ENCODE assay signal across 8 mouse cellular contexts in genomic region chr14:51913960-51914762, GRCm38 (mm10). TPM values are rescaled to one million over a fixed set of nuclear protein-coding genes. Genes with fewer than 3 reads are reported as not detected.
A peak's percentile ranks its signal among the peaks of the same experiment; 100 is the strongest.
DNase-seq lines count a peak whose midpoint lies in the region; ATAC-seq and TF ChIP-seq lines count a peak whose summit lies in the region.

Ndrg2 (minus strand) TSS chr14:51914158.

- DNase-seq in spleen, adult 2 months (ENCODE audit: low read depth in 1 of 2, low spot score in 2 of 2): peak in 1 of 2 experiments; percentile 10
- DNase-seq in spleen, adult 12 weeks (ENCODE audit: low spot score): no peak
- peak; percentile 85 for DNase-seq in heart, embryonic 10.5 days (ENCODE audit: low spot score)
- DNase-seq in kidney, adult 9 months: peak; percentile 65
- DNase-seq in spleen, postnatal 36 days (ENCODE audit: low spot score in 2 of 2): peak; percentile 17 to 29

- TF ChIP-seq CTCF in spleen, adult 2 months (IDR thresholded peaks at IDR 0.05; ENCODE audit: extremely low read depth, insufficient read depth, insufficient read length, insufficient replicate concordance): no peak

- TF ChIP-seq POLR2A in spleen, adult 2 months (IDR thresholded peaks at IDR 0.05; ENCODE audit: low read depth, low read length): no peak

- peak; percentile 81 for ATAC-seq in embryonic facial prominence, embryonic 15.5 days (ENCODE audit: insufficient number of reproducible peaks, low FRiP score, low TSS enrichment, low read depth)
- peak; percentile 67; the same call in 1 of the 2 replicates for ATAC-seq in limb, embryonic 12.5 days (ENCODE audit: insufficient number of reproducible peaks, insufficient read depth, low FRiP score, low TSS enrichment, low read depth)
- ATAC-seq in midbrain, embryonic 12.5 days (ENCODE audit: low FRiP score, low read depth): peak; percentile 72

- peak within 1 kb of the TSS; percentile 94 for H3K27ac ChIP-seq in spleen, adult 2 months (ENCODE audit: insufficient read depth, low read length)
- H3K27ac ChIP-seq in embryonic facial prominence, embryonic 15.5 days (replicated peaks): peak within 1 kb of the TSS; percentile 87
- H3K27ac ChIP-seq in heart, embryonic 10.5 days: peak within 1 kb of the TSS; percentile 90
- peak within 1 kb of the TSS; percentile 80 for H3K27ac ChIP-seq in limb, embryonic 12.5 days
- H3K27ac ChIP-seq in midbrain, embryonic 12.5 days (replicated peaks): no peak within 1 kb of the TSS

- peaks cover 3% of the 10 kb centered on the region for H3K4me1 ChIP-seq in spleen, adult 2 months (ENCODE audit: control insufficient read depth, insufficient read depth, insufficient read length)
- peaks cover 21% of the 10 kb centered on the region for H3K4me1 ChIP-seq in embryonic facial prominence, embryonic 15.5 days
- peaks cover 28% of the 10 kb centered on the region for H3K4me1 ChIP-seq in heart, embryonic 10.5 days
- H3K4me1 ChIP-seq in limb, embryonic 12.5 days (replicated peaks): peaks cover 19% of the 10 kb centered on the region
- H3K4me1 ChIP-seq in midbrain, embryonic 12.5 days: peaks cover 25% of the 10 kb centered on the region

- peak within 1 kb of the TSS; percentile 28 for H3K9ac ChIP-seq in embryonic facial prominence, embryonic 15.5 days
- peak within 1 kb of the TSS; percentile 72 for H3K9ac ChIP-seq in limb, embryonic 12.5 days (replicated peaks)
- H3K9ac ChIP-seq in midbrain, embryonic 12.5 days (replicated peaks): peak within 1 kb of the TSS; percentile 60

- peak within 1 kb of the TSS; percentile 66 for H3K4me3 ChIP-seq in spleen, adult 2 months (ENCODE audit: extremely low read depth, insufficient read depth, insufficient read length)
- H3K4me3 ChIP-seq in embryonic facial prominence, embryonic 15.5 days (replicated peaks): peak within 1 kb of the TSS; percentile 57
- H3K4me3 ChIP-seq in heart, embryonic 10.5 days: peak within 1 kb of the TSS; percentile 77
- H3K4me3 ChIP-seq in limb, embryonic 12.5 days (replicated peaks): peak within 1 kb of the TSS; percentile 64
- H3K4me3 ChIP-seq in midbrain, embryonic 12.5 days: peak within 1 kb of the TSS; percentile 63

- H3K27me3 ChIP-seq in spleen, adult 2 months (ENCODE audit: control insufficient read depth, insufficient read depth, low read length): peaks cover 12% of the 10 kb centered on the region
- H3K27me3 ChIP-seq in embryonic facial prominence, embryonic 15.5 days: no peaks in the 10 kb centered on the region
- peaks cover 8% of the 10 kb centered on the region; the same call in 1 of the 2 replicates for H3K27me3 ChIP-seq in heart, embryonic 10.5 days (ENCODE audit: insufficient read depth, poor library complexity, severe bottlenecking)
- peaks cover 16% of the 10 kb centered on the region for H3K27me3 ChIP-seq in limb, embryonic 12.5 days
- peaks cover 44% of the 10 kb centered on the region for H3K27me3 ChIP-seq in midbrain, embryonic 12.5 days

- no peaks in the 10 kb centered on the region for H3K36me3 ChIP-seq in spleen, adult 2 months (ENCODE audit: control insufficient read depth, insufficient read depth, low read length)
- H3K36me3 ChIP-seq in embryonic facial prominence, embryonic 15.5 days: peaks cover 9% of the 10 kb centered on the region; the same call in 1 of the 2 replicates
- H3K36me3 ChIP-seq in heart, embryonic 10.5 days: peaks cover 21% of the 10 kb centered on the region
- no peaks in the 10 kb centered on the region for H3K36me3 ChIP-seq in limb, embryonic 12.5 days
- no peaks in the 10 kb centered on the region for H3K36me3 ChIP-seq in midbrain, embryonic 12.5 days

- 11% methylated on average over 23 of the region's 23 CpGs for WGBS in spleen, adult 2 months
- 3% methylated on average over 23 of the region's 23 CpGs for WGBS in embryonic facial prominence, embryonic 15.5 days
- 2% methylated on average over 21 of the region's 23 CpGs for WGBS in heart, embryonic 10.5 days
- WGBS in limb, embryonic 12.5 days: 3% methylated on average over 22 of the region's 23 CpGs
- 3% methylated on average over 21 of the region's 23 CpGs for WGBS in midbrain, embryonic 12.5 days

- H3K4me2 ChIP-seq in embryonic facial prominence, embryonic 15.5 days (replicated peaks): peak within 1 kb of the TSS; percentile 94
- peak within 1 kb of the TSS; percentile 98 for H3K4me2 ChIP-seq in limb, embryonic 12.5 days
- peak within 1 kb of the TSS; percentile 100 for H3K4me2 ChIP-seq in midbrain, embryonic 12.5 days (replicated peaks)

- no peaks in the 10 kb centered on the region for H3K9me3 ChIP-seq in embryonic facial prominence, embryonic 15.5 days (replicated peaks)
- H3K9me3 ChIP-seq in heart, embryonic 10.5 days: no peaks in the 10 kb centered on the region
- no peaks in the 10 kb centered on the region for H3K9me3 ChIP-seq in limb, embryonic 12.5 days
- no peaks in the 10 kb centered on the region for H3K9me3 ChIP-seq in midbrain, embryonic 12.5 days

RNA-seq across cellular contexts. Expression of gene Ndrg2, which starts in this region (rescaled TPM):
- 19.2 and 21.0 TPM in 2 replicates for polyA plus RNA-seq in spleen, adult 2 months (2012; rRNA removed)
- polyA plus RNA-seq in embryonic facial prominence, embryonic 15.5 days (2015; fragmentation: Nextera tagmentation; extraction: Ambion mirVana): 79.3 and 98.2 TPM in 2 replicates
- polyA plus RNA-seq in heart, embryonic 10.5 days (2016; fragmentation: Nextera tagmentation; extraction: Ambion mirVana): 92.7 and 155 TPM in 2 replicates
- 35.4 and 35.7 TPM in 2 replicates for polyA plus RNA-seq in limb, embryonic 12.5 days (2016; fragmentation: Nextera tagmentation; extraction: Ambion mirVana)
- 21.6 and 24.0 TPM in 2 replicates for polyA plus RNA-seq in midbrain, embryonic 12.5 days (2016; fragmentation: Nextera tagmentation; extraction: Ambion mirVana)
